In genomic region chr14:30459891-30460523, GRCm38 (mm10) we compare ENCODE assay signal across 8 mouse cellular contexts. TPM values are rescaled to one million over a fixed set of nuclear protein-coding genes. Genes with fewer than 3 reads are reported as not detected.
DNase-seq lines count a peak whose midpoint lies in the region; ATAC-seq lines count a peak whose summit lies in the region.

No protein-coding gene starts in this region.

- H3K36me3 ChIP-seq in hindbrain, embryonic 15.5 days = no peaks in the 10 kb centered on the region

- 0 out of 2 replicates have a peak, but pooled peaks cover 4% of the 10 kb centered on the region for H3K27me3 ChIP-seq in hindbrain, embryonic 15.5 days

- H3K4me1 ChIP-seq in hindbrain, embryonic 15.5 days (replicated peaks) = peaks cover 7% of the 10 kb centered on the region; the same call in 1 of the 2 replicates

- 0 out of 2 replicates have a peak overlapping the region, but pooled peaks have one; percentile 4 for H3K9ac ChIP-seq in hindbrain, embryonic 15.5 days

- peak; percentile 65 for DNase-seq in T-cell, adult 2 months (ENCODE audit: low spot score)
- peak; percentile 80 for DNase-seq in cerebellum, adult 9-10 months
- DNase-seq in frontal cortex, postnatal 10 days (ENCODE audit: low spot score in 2 of 2) = peak; percentile 45 to 76
- DNase-seq in left cerebral cortex, adult 11 months (ENCODE audit: low spot score) = peak; percentile 62
- DNase-seq in right cerebral cortex, postnatal 14 days = peak; percentile 83
- peak; percentile 52 to 72 for DNase-seq in urinary bladder, postnatal 4 days (ENCODE audit: low spot score in 2 of 2)

- 6% methylated on average over 14 of the region's 14 CpGs for WGBS in hindbrain, embryonic 15.5 days

- no peaks in the 10 kb centered on the region for H3K9me3 ChIP-seq in hindbrain, embryonic 15.5 days

- H3K4me2 ChIP-seq in hindbrain, embryonic 15.5 days = peak overlapping the region; percentile 35

- ATAC-seq in hindbrain, embryonic 15.5 days (ENCODE audit: low FRiP score, low read depth) = peak; percentile 71; the same call in 1 of the 2 replicates
- ATAC-seq in megakaryocyte, adult 5-6 weeks (ENCODE audit: poor library complexity, severe bottlenecking) = peak; percentile 86

- H3K27ac ChIP-seq in hindbrain, embryonic 15.5 days (replicated peaks) = no peak overlapping the region

- H3K4me3 ChIP-seq in hindbrain, embryonic 15.5 days = no peak overlapping the region

RNA-seq across cellular contexts. Expression of gene Dcp1a, which starts 19.3 kb away (rescaled TPM):
- polyA plus RNA-seq in hindbrain, embryonic 15.5 days (2015; fragmentation: Nextera tagmentation; extraction: Ambion mirVana) = 16.2 and 18.3 TPM in 2 replicates
- 30.0 and 34.6 TPM in 2 replicates for total RNA-seq in megakaryocyte, adult 5-6 weeks (2015)
- 25.7 and 33.0 TPM in 2 replicates for total RNA-seq in megakaryocyte, adult 5-6 weeks (2017)

RNA-seq across cellular contexts. Expression of gene Cacna1d, which starts 31.2 kb away (rescaled TPM):
- 8.3 and 10.7 TPM in 2 replicates for polyA plus RNA-seq in hindbrain, embryonic 15.5 days (2015; fragmentation: Nextera tagmentation; extraction: Ambion mirVana)
- 3.7 and 5.0 TPM in 2 replicates for total RNA-seq in megakaryocyte, adult 5-6 weeks (2015)
- 3.9 and 4.3 TPM in 2 replicates for total RNA-seq in megakaryocyte, adult 5-6 weeks (2017)
